Mouse (Mus musculus): Measurements from ENCODE around the gene Cdk6.

- TF ChIP-seq CTCF (IDR thresholded peaks at IDR 0.05; ENCODE audit: low read depth) (no peak), EP300 (optimal IDR thresholded peaks at IDR 0.05) (no peak)
Observed at GRCm38 (mm10) chr5:3381795-3382194, 40.5 kb downstream of the Cdk6 start.
